Mouse (Mus musculus) CH12.LX (cell line): ENCODE results near the gene Atg101. TPM values are rescaled to one million over a fixed set of nuclear protein-coding genes. Genes with fewer than 3 reads are reported as not detected.

Experiments
- DNase-seq: peaks from one replicate; pipeline ENCODE4 v3.0.0-alpha.2; 2013; ENCODE audit errors: extremely low read depth
- H3K27ac ChIP-seq: 2 replicates; pipeline ENCODE4 v1.5.1; 2012; ENCODE audit warnings: low read depth, mild to moderate bottlenecking, control low read depth, moderate library complexity; ENCODE audit not compliant: insufficient read depth
- H3K27me3 ChIP-seq: replicated peaks from 2 replicates; pipeline ENCODE3; 2012; ENCODE audit warnings: inconsistent platforms
- H3K36me3 ChIP-seq, 2 experiments: replicated peaks in 1 of 2; 2 replicates each; pipeline versions ENCODE3 to v1.6.1; 2012; ENCODE audit warnings: inconsistent platforms in 1 of 2, low read length in 1 of 2, mild to moderate bottlenecking in 1 of 2, mixed read lengths in 1 of 2, moderate library complexity in 1 of 2; ENCODE audit not compliant: control insufficient read depth in 1 of 2, insufficient read depth in 1 of 2
- H3K4me1 ChIP-seq, 2 experiments: 2 replicates each; pipeline ENCODE4 v1.6.1; 2012; ENCODE audit warnings: inconsistent platforms in 1 of 2, moderate library complexity in 1 of 2; ENCODE audit not compliant: insufficient read depth in 2 of 2, control insufficient read depth in 1 of 2
- H3K4me2 ChIP-seq: 2 replicates; pipeline ENCODE4 v1.6.1; 2012; ENCODE audit warnings: low read depth, mild to moderate bottlenecking, control low read depth; ENCODE audit not compliant: poor library complexity, insufficient read depth, severe bottlenecking
- H3K4me3 ChIP-seq, 3 experiments: fragments of 150-350 bp in 1 of 3; sonication (generic) in 1 of 3; replicated peaks in 1 of 3; 2 replicates each; pipeline versions ENCODE3 to v1.5.1; 2011 to 2012; ENCODE audit warnings: low read depth in 2 of 3, low read length in 2 of 3, mild to moderate bottlenecking in 2 of 3, moderate library complexity in 2 of 3, control low read depth in 1 of 3, improper control_type of control experiment in 1 of 3, inconsistent platforms in 1 of 3, mixed read lengths in 1 of 3; ENCODE audit not compliant: poor library complexity in 1 of 3
- H3K79me2 ChIP-seq: replicated peaks from 2 replicates; pipeline ENCODE4 v1.6.1; 2012; ENCODE audit warnings: mild to moderate bottlenecking, moderate library complexity; ENCODE audit not compliant: control insufficient read depth, poor library complexity, insufficient read depth, severe bottlenecking; ENCODE audit errors: extremely low read depth
- H3K9ac ChIP-seq: 2 replicates; pipeline ENCODE4 v1.6.1; 2012; ENCODE audit warnings: low read depth, mild to moderate bottlenecking, control low read depth, moderate library complexity; ENCODE audit not compliant: insufficient read depth
- H3K9me3 ChIP-seq: replicated peaks from 2 replicates; pipeline ENCODE3; 2012; ENCODE audit warnings: low read length, inconsistent platforms, mixed read lengths
- BHLHE40 ChIP-seq: IDR thresholded peaks from 2 replicates; pipeline ENCODE4 v1.6.1; 2011; ENCODE audit warnings: mild to moderate bottlenecking, low read depth, low read length, improper control_type of control experiment
- CHD1 ChIP-seq: IDR thresholded peaks from 2 replicates; pipeline ENCODE4 v1.6.1; 2012; ENCODE audit warnings: low read depth, low read length, improper control_type of control experiment, inconsistent platforms
- CTCF ChIP-seq, 2 experiments: IDR thresholded peaks in 1 of 2; conservative IDR thresholded peaks in 1 of 2; 2 replicates each; pipeline ENCODE4 v1.5.1; 2011 to 2012; ENCODE audit warnings: low read depth in 2 of 2, low read length in 2 of 2, improper control_type of control experiment in 1 of 2, inconsistent platforms in 1 of 2, mild to moderate bottlenecking in 1 of 2, moderate library complexity in 1 of 2
- E2F4 ChIP-seq: IDR thresholded peaks from 2 replicates; pipeline ENCODE4 v1.6.1; 2011; ENCODE audit warnings: low read depth, low read length, improper control_type of control experiment; ENCODE audit not compliant: insufficient replicate concordance
- ELF1 ChIP-seq: IDR thresholded peaks from 2 replicates; pipeline ENCODE4 v1.6.1; 2014; ENCODE audit warnings: low read depth, mild to moderate bottlenecking, inconsistent platforms, low read length, improper control_type of control experiment
- EP300 ChIP-seq: IDR thresholded peaks from 2 replicates; pipeline ENCODE4 v1.6.1; 2011; ENCODE audit warnings: low read length, improper control_type of control experiment
- ETS1 ChIP-seq: conservative IDR thresholded peaks from 2 replicates; pipeline ENCODE4 v1.6.1; 2012; ENCODE audit warnings: low read depth, mild to moderate bottlenecking, inconsistent platforms, low read length, improper control_type of control experiment, moderate library complexity
- GABPA ChIP-seq: IDR thresholded peaks from 2 replicates; pipeline ENCODE4 v1.6.1; 2012; ENCODE audit warnings: low read depth, low read length, improper control_type of control experiment, inconsistent platforms; ENCODE audit not compliant: insufficient replicate concordance
- IRF4 ChIP-seq: IDR thresholded peaks from 2 replicates; pipeline ENCODE4 v1.6.1; 2014; ENCODE audit warnings: low read depth, mild to moderate bottlenecking, inconsistent platforms, low read length, improper control_type of control experiment
- JUN ChIP-seq: IDR thresholded peaks from 2 replicates; pipeline ENCODE4 v1.6.1; 2011; ENCODE audit warnings: low read depth, mild to moderate bottlenecking, low read length, improper control_type of control experiment, moderate library complexity; ENCODE audit not compliant: insufficient read depth
- JUND ChIP-seq: conservative IDR thresholded peaks from 2 replicates; pipeline ENCODE4 v1.6.1; 2011; ENCODE audit warnings: low read depth, low read length, improper control_type of control experiment
- KAT2A ChIP-seq: IDR thresholded peaks from 2 replicates; pipeline ENCODE4 v1.6.1; 2012; ENCODE audit warnings: low read length, improper control_type of control experiment, inconsistent platforms; ENCODE audit not compliant: insufficient replicate concordance
- MAX ChIP-seq: IDR thresholded peaks from 2 replicates; pipeline ENCODE4 v1.6.1; 2011; ENCODE audit warnings: low read length, improper control_type of control experiment
- MAZ ChIP-seq: IDR thresholded peaks from 2 replicates; pipeline ENCODE4 v1.6.1; 2012; ENCODE audit warnings: low read depth, mild to moderate bottlenecking, inconsistent platforms, low read length, improper control_type of control experiment, moderate library complexity
- MEF2A ChIP-seq: IDR thresholded peaks from 2 replicates; pipeline ENCODE4 v1.6.1; 2014; ENCODE audit warnings: low read depth, mild to moderate bottlenecking, inconsistent platforms, low read length, improper control_type of control experiment, borderline replicate concordance
- MXI1 ChIP-seq: IDR thresholded peaks from 2 replicates; pipeline ENCODE4 v1.6.1; 2011; ENCODE audit warnings: mild to moderate bottlenecking, low read depth, low read length, improper control_type of control experiment
- MYC ChIP-seq: IDR thresholded peaks from 2 replicates; pipeline ENCODE4 v1.6.1; 2011; ENCODE audit warnings: low read depth, mild to moderate bottlenecking, improper control_type of control experiment, low read length
- NELFE ChIP-seq: IDR thresholded peaks from 2 replicates; pipeline ENCODE4 v1.6.1; 2011; ENCODE audit warnings: low read depth, low read length, improper control_type of control experiment
- POLR2AphosphoS2 ChIP-seq: IDR thresholded peaks from 2 replicates; pipeline ENCODE4 v1.6.1; 2011; ENCODE audit warnings: low read depth, low read length, improper control_type of control experiment
- RAD21 ChIP-seq: IDR thresholded peaks from 2 replicates; pipeline ENCODE4 v1.6.1; 2011; ENCODE audit warnings: low read depth, mild to moderate bottlenecking, low read length, improper control_type of control experiment, moderate library complexity
- RCOR1 ChIP-seq: conservative IDR thresholded peaks from 2 replicates; pipeline ENCODE4 v1.6.1; 2012; ENCODE audit warnings: low read depth, mild to moderate bottlenecking, inconsistent platforms, low read length, improper control_type of control experiment
- SIN3A ChIP-seq: IDR thresholded peaks from 2 replicates; pipeline ENCODE4 v1.6.1; 2012; ENCODE audit warnings: low read length, improper control_type of control experiment, inconsistent platforms
- SMC3 ChIP-seq: IDR thresholded peaks from 2 replicates; pipeline ENCODE4 v1.6.1; 2011; ENCODE audit warnings: low read depth, low read length, improper control_type of control experiment
- TBP ChIP-seq: conservative IDR thresholded peaks from 2 replicates; pipeline ENCODE4 v1.6.1; 2011; ENCODE audit warnings: low read depth, low read length, improper control_type of control experiment
- UBTF ChIP-seq: IDR thresholded peaks from 2 replicates; pipeline ENCODE4 v1.6.1; 2012; ENCODE audit warnings: low read depth, mild to moderate bottlenecking, inconsistent platforms, low read length, improper control_type of control experiment, moderate library complexity
- ZC3H11A ChIP-seq: IDR thresholded peaks from 2 replicates; pipeline ENCODE4 v1.6.1; 2012; ENCODE audit warnings: low read depth, mild to moderate bottlenecking, inconsistent platforms, low read length, improper control_type of control experiment
- ZMIZ1 ChIP-seq: IDR thresholded peaks from 2 replicates; pipeline ENCODE4 v1.6.1; 2012; ENCODE audit warnings: low read depth, mild to moderate bottlenecking, inconsistent platforms, low read length, improper control_type of control experiment
- ZNF384 ChIP-seq: IDR thresholded peaks from 2 replicates; pipeline ENCODE4 v1.6.1; 2012; ENCODE audit warnings: low read depth, low read length, improper control_type of control experiment, inconsistent platforms
- dilution Hi-C: fragments of 300-500 bp; cut with MboI; formaldehyde crosslinking; loops from 2 replicates; pipeline ENCODE4 v1.14.3; 2020; ENCODE audit warnings: low sequenced_read_pairs; ENCODE audit not compliant: extremely low pct_unique_long_range_greater_than_20kb, extremely low pct_ligation_motif_present
- in situ Hi-C: fragments of 300-500 bp; cut with MboI; formaldehyde crosslinking; loops from 3 replicates; pipeline ENCODE4 v1.14.3; 2019; ENCODE audit warnings: low sequenced_read_pairs, low pct_ligation_motif_present, low pct_unique_long_range_greater_than_20kb, mixed read lengths
- polyA plus RNA-seq: library from polyadenylated mRNA; unstranded; fragments of >175 nt; gene quantifications from 2 replicates; pipeline ENCODE4 v1.2.1, GENCODE M21; 2012; ENCODE audit warnings: low read depth; ENCODE audit not compliant: insufficient read length
- total RNA-seq, 2 experiments: library from RNA; depleted of rRNA; stranded (reverse); fragments of 300-350 nt in 1 of 2; fragments of >200 nt in 1 of 2; gene quantifications; 2 replicates each; pipeline ENCODE4 v1.2.3; 2012 to 2014

The Atg101 gene
- total and polyA plus RNA-seq, 3 experiments: 49.1 to 61.3 (median 58.8) TPM

- no peak for TF ChIP-seq E2F4
- no peak for TF ChIP-seq GABPA
- TF ChIP-seq JUND: no peak
- no peak for TF ChIP-seq TBP
- TF ChIP-seq, all 38 proteins: peak for 6
These were observed 45.1 kb upstream of the Atg101 start (continued) for GRCm38 (mm10) chr15:101238885-101239511.

DNA sequence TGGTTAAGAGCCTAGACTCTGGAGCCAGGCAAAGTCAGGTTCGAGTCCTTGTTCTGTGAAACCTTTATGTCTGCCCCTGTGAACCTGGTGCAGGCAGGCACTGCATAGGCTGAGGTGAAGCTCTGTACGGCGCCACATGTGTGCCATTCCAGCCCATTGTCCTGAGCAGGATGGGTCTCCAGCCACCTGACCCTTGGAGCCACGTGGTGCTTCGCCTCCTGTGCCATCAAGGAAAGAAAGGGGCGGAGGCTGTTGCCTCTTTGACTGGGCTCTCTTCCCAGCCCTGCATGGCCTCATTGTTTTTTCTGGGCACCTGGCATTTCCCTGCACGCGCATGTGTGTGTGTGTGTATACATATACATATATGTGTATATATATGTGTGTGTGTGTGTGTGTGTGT lies 44.3 kb upstream of the Atg101 start:
- H3K4me2 ChIP-seq: no peak overlapping the region
- in situ Hi-C loops (loop anchor here (5.0 kb wide), 1 partner anchor 37 kb away; no protein-coding TSS in a partner anchor), dilution Hi-C loops (no loop called here)
- TF ChIP-seq ETS1: no peak
- no peak for TF ChIP-seq E2F4
- TF ChIP-seq MEF2A: no peak
- TF ChIP-seq MYC: no peak
- no peaks in the 10 kb centered on the region for H3K36me3 ChIP-seq
- no peak for DNase-seq
- H3K9me3 ChIP-seq: no peaks in the 10 kb centered on the region
- H3K27ac ChIP-seq: no peak overlapping the region
- H3K4me1 ChIP-seq: peaks cover 2 to 48% of the 10 kb centered on the region in 2 experiments; a peak in 3 of 4 replicates
- no peak overlapping the region for H3K9ac ChIP-seq
- H3K27me3 ChIP-seq: peaks cover 28% of the 10 kb centered on the region
- no peaks in the 10 kb centered on the region for H3K79me2 ChIP-seq
- H3K4me3 ChIP-seq: no peak overlapping the region

- H3K27ac ChIP-seq: no peak overlapping the region
These were observed 43.3 kb upstream of the Atg101 start for GRCm38 (mm10) chr15:101240799-101241204.

More at GRCm38 (mm10) chr15:101240799-101241204, 43.3 kb upstream of the Atg101 start:
- dilution Hi-C loops (no loop called here), in situ Hi-C loops (loop anchor here (5.0 kb wide), 1 partner anchor 36 kb away; no protein-coding TSS in a partner anchor)
- Histone ChIP-seq H3K9me3 (no peaks in the 10 kb centered on the region), H3K9ac (no peak overlapping the region), H3K4me3 (peak overlapping the region in 1 of 3 experiments; percentile 21), H3K79me2 (no peaks in the 10 kb centered on the region), H3K27me3 (peaks cover 26% of the 10 kb centered on the region), H3K4me1 (peaks cover under 1 to 44% of the 10 kb centered on the region in 2 experiments; a peak in 3 of 4 replicates), H3K36me3 (no peaks in the 10 kb centered on the region), H3K4me2 (peak overlapping the region; percentile 84)
- DNase-seq: peak; percentile 92
- TF ChIP-seq JUN (no peak), ZMIZ1 (no peak), EP300 (no peak), BHLHE40 (no peak), MYC (no peak), MEF2A (no peak), UBTF (no peak), RAD21 (peak; percentile 100), CHD1 (no peak), KAT2A (no peak), CTCF (conservative IDR thresholded peaks at IDR 0.05 in 1 of 2, IDR thresholded peaks at IDR 0.05 in 1 of 2; ENCODE audit: low read depth in 2 of 2, low read length in 2 of 2) (peak; percentile 98 to 99), ZC3H11A (peak; percentile 82), MAZ (no peak), RCOR1 (no peak), SMC3 (peak; percentile 95), POLR2AphosphoS2 (no peak), SIN3A (peak; percentile 65; the same call in 1 of the 2 replicates), IRF4 (no peak; the same call in 1 of the 2 replicates), ZNF384 (no peak), E2F4 (no peak), ELF1 (peak; percentile 23; the same call in 1 of the 2 replicates), JUND (no peak), MAX (no peak), ETS1 (0 out of 2 replicates have a peak, but pooled peaks have one; percentile 15), NELFE (peak; percentile 27; the same call in 1 of the 2 replicates), MXI1 (peak; percentile 53; the same call in 1 of the 2 replicates)
